Mouse (Mus musculus): ENCODE measurements around the gene Rhox3f. TPM values are rescaled to one million over a fixed set of nuclear protein-coding genes. Genes with fewer than 3 reads are reported as not detected.
"Not testable (repeated sequence)": the region's sequence is repeated elsewhere in the genome, so short reads cannot be mapped to it uniquely, and the experiment has no call there.

Rhox3f gene
- polyA plus RNA-seq (2015; fragmentation: Nextera tagmentation; extraction: Ambion mirVana): not detected in 2 replicates

GRCm38 (mm10) chrX:37580692-37581091 is at the start of gene Rhox3f:
Gene Rhox3f (plus strand): TSS chrX:37580992.
- ATAC-seq; DNase-seq; H3K9ac ChIP-seq (replicated peaks); H3K27ac ChIP-seq (ENCODE audit: low read depth); H3K4me2 ChIP-seq (ENCODE audit: low read depth, low read length); H3K27me3 ChIP-seq (ENCODE audit: insufficient read depth, low read length); H3K9me3 ChIP-seq (ENCODE audit: low read length); H3K4me3 ChIP-seq (ENCODE audit: low read depth, low read length); H3K36me3 ChIP-seq (replicated peaks; ENCODE audit: insufficient read depth, low read length); H3K4me1 ChIP-seq (ENCODE audit: insufficient read depth): not testable (repeated sequence)

GRCm38 (mm10) chrX:37541719-37542118 is 39.1 kb upstream of the Rhox3f start, which contains the start of gene Rhox3e:
Gene Rhox3e (plus strand): TSS chrX:37542019.
- H3K36me3 ChIP-seq (replicated peaks; ENCODE audit: insufficient read depth, low read length); H3K27me3 ChIP-seq (ENCODE audit: insufficient read depth, low read length); H3K4me1 ChIP-seq (ENCODE audit: insufficient read depth); H3K9me3 ChIP-seq (ENCODE audit: low read length); H3K27ac ChIP-seq (ENCODE audit: low read depth); H3K4me3 ChIP-seq (ENCODE audit: low read depth, low read length); H3K9ac ChIP-seq (replicated peaks); DNase-seq; H3K4me2 ChIP-seq (ENCODE audit: low read depth, low read length); ATAC-seq: not testable (repeated sequence)
- WGBS (ENCODE audit: insufficient replicate concordance): no CpG with 5 or more reads among the region's 4 CpGs

GRCm38 (mm10) chrX:37557112-37557511 is 23.7 kb upstream of the Rhox3f start, which contains the start of gene Rhox4e:
Gene Rhox4e (plus strand): TSS chrX:37557412.
- not testable (repeated sequence) for H3K9me3 ChIP-seq (ENCODE audit: low read length); H3K36me3 ChIP-seq (replicated peaks; ENCODE audit: insufficient read depth, low read length); H3K4me3 ChIP-seq (ENCODE audit: low read depth, low read length); H3K27ac ChIP-seq (ENCODE audit: low read depth); ATAC-seq; H3K27me3 ChIP-seq (ENCODE audit: insufficient read depth, low read length); DNase-seq; H3K4me2 ChIP-seq (ENCODE audit: low read depth, low read length); H3K4me1 ChIP-seq (ENCODE audit: insufficient read depth); H3K9ac ChIP-seq (replicated peaks)
- WGBS (ENCODE audit: insufficient replicate concordance): 87% methylated on average over 10 of the region's 18 CpGs

GRCm38 (mm10) chrX:37571105-37571504 is 9.7 kb upstream of the Rhox3f start, which contains the start of gene Rhox2f:
Gene Rhox2f (plus strand): TSS chrX:37571405.
- H3K36me3 ChIP-seq (replicated peaks; ENCODE audit: insufficient read depth, low read length); H3K27ac ChIP-seq (ENCODE audit: low read depth); H3K9me3 ChIP-seq (ENCODE audit: low read length); DNase-seq; ATAC-seq; H3K4me2 ChIP-seq (ENCODE audit: low read depth, low read length); H3K4me3 ChIP-seq (ENCODE audit: low read depth, low read length); H3K9ac ChIP-seq (replicated peaks); H3K4me1 ChIP-seq (ENCODE audit: insufficient read depth); H3K27me3 ChIP-seq (ENCODE audit: insufficient read depth, low read length): not testable (repeated sequence)
- 88% methylated on average over 4 of the region's 8 CpGs for WGBS (ENCODE audit: insufficient replicate concordance)

GRCm38 (mm10) chrX:37572638-37573037 is 8.2 kb upstream of the Rhox3f start:
- WGBS (ENCODE audit: insufficient replicate concordance): 54% methylated on average over 2 of the region's 2 CpGs
- not testable (repeated sequence) for H3K27ac ChIP-seq (ENCODE audit: low read depth); H3K9me3 ChIP-seq (ENCODE audit: low read length); H3K4me1 ChIP-seq (ENCODE audit: insufficient read depth); H3K36me3 ChIP-seq (replicated peaks; ENCODE audit: insufficient read depth, low read length); H3K4me3 ChIP-seq (ENCODE audit: low read depth, low read length); H3K9ac ChIP-seq (replicated peaks); ATAC-seq; H3K4me2 ChIP-seq (ENCODE audit: low read depth, low read length); H3K27me3 ChIP-seq (ENCODE audit: insufficient read depth, low read length); DNase-seq

- H3K4me2 ChIP-seq (ENCODE audit: low read depth, low read length); DNase-seq; H3K9me3 ChIP-seq (ENCODE audit: low read length); H3K27me3 ChIP-seq (ENCODE audit: insufficient read depth, low read length); H3K27ac ChIP-seq (ENCODE audit: low read depth); H3K4me3 ChIP-seq (ENCODE audit: low read depth, low read length); H3K36me3 ChIP-seq (replicated peaks; ENCODE audit: insufficient read depth, low read length); H3K9ac ChIP-seq (replicated peaks); H3K4me1 ChIP-seq (ENCODE audit: insufficient read depth); ATAC-seq: not testable (repeated sequence)
- 87% methylated on average over 13 of the region's 19 CpGs for WGBS (ENCODE audit: insufficient replicate concordance)
Observed at GRCm38 (mm10) chrX:37607604-37608003, 26.8 kb downstream of the Rhox3f start, which contains the start of gene Rhox4f. Gene Rhox4f (minus strand): TSS chrX:37607704.

GRCm38 (mm10) chrX:37628512-37628911 is 47.7 kb downstream of the Rhox3f start, which contains the start of gene Rhox3g:
Gene Rhox3g (minus strand): TSS chrX:37628612.
- not testable (repeated sequence) for DNase-seq; H3K36me3 ChIP-seq (replicated peaks; ENCODE audit: insufficient read depth, low read length); H3K4me3 ChIP-seq (ENCODE audit: low read depth, low read length); H3K27me3 ChIP-seq (ENCODE audit: insufficient read depth, low read length); H3K9me3 ChIP-seq (ENCODE audit: low read length); H3K4me1 ChIP-seq (ENCODE audit: insufficient read depth); ATAC-seq; H3K9ac ChIP-seq (replicated peaks); H3K27ac ChIP-seq (ENCODE audit: low read depth); H3K4me2 ChIP-seq (ENCODE audit: low read depth, low read length)
- 73% methylated on average over 2 of the region's 2 CpGs for WGBS (ENCODE audit: insufficient replicate concordance)

Other genes starting within 250 kb of the Rhox3f start
- not detected in 2 replicates for gene Rhox3a2, start 201.0 kb upstream of the Rhox3f start, polyA plus RNA-seq (2015; fragmentation: Nextera tagmentation; extraction: Ambion mirVana)
- gene Rhox4a2, start 190.1 kb upstream of the Rhox3f start, polyA plus RNA-seq (2015; fragmentation: Nextera tagmentation; extraction: Ambion mirVana): not detected in 2 replicates
- not detected in 2 replicates for gene Rhox2b, start 168.9 kb upstream of the Rhox3f start, polyA plus RNA-seq (2015; fragmentation: Nextera tagmentation; extraction: Ambion mirVana)
- gene Rhox4b, start 148.5 kb upstream of the Rhox3f start, polyA plus RNA-seq (2015; fragmentation: Nextera tagmentation; extraction: Ambion mirVana): not detected in 2 replicates
- gene Rhox2c, start 127.3 kb upstream of the Rhox3f start, polyA plus RNA-seq (2015; fragmentation: Nextera tagmentation; extraction: Ambion mirVana): not detected in 2 replicates
- not detected in 2 replicates for gene Rhox3c, start 122.4 kb upstream of the Rhox3f start, polyA plus RNA-seq (2015; fragmentation: Nextera tagmentation; extraction: Ambion mirVana)
- gene Rhox4c, start 100.7 kb upstream of the Rhox3f start, polyA plus RNA-seq (2015; fragmentation: Nextera tagmentation; extraction: Ambion mirVana): not detected in 2 replicates
- gene Rhox2d, start 87.6 kb upstream of the Rhox3f start, polyA plus RNA-seq (2015; fragmentation: Nextera tagmentation; extraction: Ambion mirVana): not detected in 2 replicates
- not detected in 2 replicates for gene Rhox4d, start 66.6 kb upstream of the Rhox3f start, polyA plus RNA-seq (2015; fragmentation: Nextera tagmentation; extraction: Ambion mirVana)
- not detected in 2 replicates for gene Rhox2e, start 50.5 kb upstream of the Rhox3f start, polyA plus RNA-seq (2015; fragmentation: Nextera tagmentation; extraction: Ambion mirVana)
- gene Rhox3e, start 39.0 kb upstream of the Rhox3f start, polyA plus RNA-seq (2015; fragmentation: Nextera tagmentation; extraction: Ambion mirVana): not detected in 2 replicates
- not detected in 2 replicates for gene Rhox4e, start 23.6 kb upstream of the Rhox3f start, polyA plus RNA-seq (2015; fragmentation: Nextera tagmentation; extraction: Ambion mirVana)
- not detected in 2 replicates for gene Rhox2f, start 9.6 kb upstream of the Rhox3f start, polyA plus RNA-seq (2015; fragmentation: Nextera tagmentation; extraction: Ambion mirVana)
- gene Rhox4f, start 26.7 kb downstream of the Rhox3f start, polyA plus RNA-seq (2015; fragmentation: Nextera tagmentation; extraction: Ambion mirVana): not detected in 2 replicates
- not detected in 2 replicates for gene Rhox3g, start 47.6 kb downstream of the Rhox3f start, polyA plus RNA-seq (2015; fragmentation: Nextera tagmentation; extraction: Ambion mirVana)
- not detected in 2 replicates for gene Rhox2g, start 62.5 kb downstream of the Rhox3f start, polyA plus RNA-seq (2015; fragmentation: Nextera tagmentation; extraction: Ambion mirVana)
- not detected in 2 replicates for gene Rhox4g, start 70.3 kb downstream of the Rhox3f start, polyA plus RNA-seq (2015; fragmentation: Nextera tagmentation; extraction: Ambion mirVana)
- not detected in 2 replicates for gene Rhox3h, start 87.8 kb downstream of the Rhox3f start, polyA plus RNA-seq (2015; fragmentation: Nextera tagmentation; extraction: Ambion mirVana)
- gene Rhox2h, start 92.3 kb downstream of the Rhox3f start, polyA plus RNA-seq (2015; fragmentation: Nextera tagmentation; extraction: Ambion mirVana): not detected in 2 replicates
- 1.3 and 1.4 TPM in 2 replicates for gene Rhox5, start 223.8 kb downstream of the Rhox3f start, polyA plus RNA-seq (2015; fragmentation: Nextera tagmentation; extraction: Ambion mirVana)
- not detected in 2 replicates for gene Rhox6, start 245.9 kb downstream of the Rhox3f start, polyA plus RNA-seq (2015; fragmentation: Nextera tagmentation; extraction: Ambion mirVana)